Mouse (Mus musculus) lung, postnatal 14 days (tissue): Measurements from ENCODE around the gene Vamp9.

ENCODE experiments used
- DNase-seq: peaks from one replicate; pipeline ENCODE4 v3.0.0; 2021

Gene Vamp9

DNA sequence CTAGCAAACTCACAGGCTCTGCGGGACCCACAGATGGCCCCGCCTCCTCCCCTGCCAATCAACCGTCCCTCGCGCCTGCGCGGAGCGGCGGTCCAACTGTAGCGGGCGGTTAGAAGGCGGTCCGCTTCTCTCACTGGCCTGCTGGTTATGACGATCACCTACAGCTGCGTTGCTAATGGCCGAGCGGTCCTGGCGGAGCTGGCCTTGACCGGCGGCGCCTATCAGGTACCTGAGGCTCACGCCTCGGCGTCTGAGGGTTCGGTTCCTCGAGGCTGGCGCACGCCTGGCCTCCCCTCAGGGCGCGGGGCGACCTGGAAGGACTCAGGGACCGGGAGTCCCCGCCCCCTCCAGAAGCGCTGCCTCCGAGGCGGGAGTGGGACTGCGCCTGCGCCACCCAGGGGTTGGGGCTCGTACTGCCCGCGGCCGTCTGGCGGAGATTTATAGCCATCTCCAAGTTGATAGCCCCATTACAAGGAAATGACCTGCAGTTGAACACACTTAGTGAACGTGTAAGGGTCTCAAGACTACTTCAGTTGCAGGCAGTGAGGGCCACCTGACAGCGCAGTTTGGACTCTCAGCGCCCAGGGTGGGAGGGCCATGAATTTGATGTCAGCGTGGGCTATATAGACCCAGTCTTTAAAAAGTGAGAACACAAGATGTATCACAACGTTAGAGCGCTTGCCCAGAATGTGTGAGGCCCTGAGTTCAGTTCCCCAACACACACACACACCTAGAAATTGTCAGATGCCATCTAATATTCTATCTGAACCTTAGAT is at the start of gene Vamp9:
TSS of gene Vamp9 (plus strand) at position 74 of the 776 bp plus-strand sequence.
- DNase-seq: peak; percentile 97

DNA sequence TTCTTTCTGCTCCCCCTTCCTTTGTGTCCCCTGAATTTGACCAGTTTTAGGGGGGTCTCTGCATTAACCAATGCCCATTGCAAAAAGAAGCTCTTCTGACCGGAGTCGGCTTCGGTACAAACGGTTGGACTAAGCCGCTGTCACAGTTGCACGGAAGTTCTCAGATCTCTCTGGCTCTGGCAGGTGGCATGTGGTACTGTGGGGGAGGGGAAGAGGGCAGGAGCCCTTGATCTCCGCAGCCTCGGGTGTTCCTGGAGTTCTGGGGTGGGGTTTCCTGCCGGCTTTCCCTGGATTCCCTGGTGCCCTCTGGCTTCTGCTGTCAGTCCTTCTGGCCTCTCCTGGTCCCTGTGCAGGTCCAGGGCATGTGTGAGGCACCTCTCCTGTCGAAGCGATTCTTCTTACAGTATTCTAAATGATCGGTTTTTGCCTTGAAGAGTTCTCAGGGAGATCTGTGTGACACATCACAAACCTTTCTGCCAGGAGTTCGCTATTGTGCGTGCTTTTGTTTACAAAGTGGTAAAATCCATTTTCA is 48.9 kb upstream of the Vamp9 start:
- DNase-seq: no peak

DNA sequence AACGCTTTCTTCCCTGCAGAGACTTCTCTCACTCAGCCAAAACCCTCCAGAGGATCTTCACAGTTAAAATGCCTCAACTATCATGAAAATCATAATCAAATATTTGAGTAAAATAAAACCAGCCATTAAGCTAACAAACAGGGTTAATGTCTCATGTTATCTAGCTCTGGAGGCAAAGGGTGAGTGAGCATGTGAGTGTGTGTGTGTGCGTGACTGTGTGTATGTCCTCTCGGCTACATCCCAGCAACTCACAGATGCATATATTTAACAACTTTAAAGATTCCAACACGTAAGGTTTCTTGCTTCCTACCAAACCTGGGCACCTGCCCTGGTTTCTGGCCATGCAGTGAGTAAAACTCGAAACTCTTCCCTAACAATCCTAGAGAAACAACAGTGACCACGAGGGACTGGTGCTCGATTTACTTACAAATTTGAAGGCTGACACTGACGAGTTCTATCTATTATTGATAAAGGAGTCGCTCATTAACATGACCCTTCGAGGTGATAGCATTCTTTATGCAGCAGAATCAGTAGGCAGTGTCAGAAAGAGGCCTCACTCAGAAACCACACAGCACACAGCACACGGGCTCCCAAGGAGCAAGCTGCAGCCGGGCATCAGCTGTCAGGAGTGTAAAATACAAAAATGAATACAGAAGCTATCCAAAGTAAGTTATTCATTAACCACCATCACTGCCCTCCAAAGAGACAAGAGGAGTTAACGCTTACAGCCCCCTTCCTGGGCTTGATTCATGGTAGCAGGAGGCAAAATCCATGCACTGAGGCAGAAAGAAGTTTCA is 46.2 kb upstream of the Vamp9 start:
- no peak for DNase-seq

DNA sequence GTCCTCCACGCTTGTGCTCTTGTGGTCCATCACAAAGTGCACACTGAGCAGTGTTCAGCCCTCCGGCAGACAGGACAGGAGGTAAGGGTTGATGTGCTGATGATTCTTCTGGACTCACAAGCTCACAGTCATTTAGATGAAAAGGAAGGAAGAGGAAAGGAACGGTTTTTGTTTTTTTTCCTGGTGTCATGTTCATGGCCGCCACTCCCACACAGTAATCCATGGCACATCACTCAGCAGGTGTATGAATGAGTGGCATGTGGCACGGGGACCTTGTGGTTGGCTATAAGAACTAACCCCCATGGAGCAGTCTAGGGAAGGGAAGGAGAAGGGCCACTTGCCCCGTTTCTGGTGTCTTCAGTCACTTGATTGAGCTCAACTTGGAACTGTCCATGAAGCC is 44.2 kb upstream of the Vamp9 start:
- no peak for DNase-seq

DNA sequence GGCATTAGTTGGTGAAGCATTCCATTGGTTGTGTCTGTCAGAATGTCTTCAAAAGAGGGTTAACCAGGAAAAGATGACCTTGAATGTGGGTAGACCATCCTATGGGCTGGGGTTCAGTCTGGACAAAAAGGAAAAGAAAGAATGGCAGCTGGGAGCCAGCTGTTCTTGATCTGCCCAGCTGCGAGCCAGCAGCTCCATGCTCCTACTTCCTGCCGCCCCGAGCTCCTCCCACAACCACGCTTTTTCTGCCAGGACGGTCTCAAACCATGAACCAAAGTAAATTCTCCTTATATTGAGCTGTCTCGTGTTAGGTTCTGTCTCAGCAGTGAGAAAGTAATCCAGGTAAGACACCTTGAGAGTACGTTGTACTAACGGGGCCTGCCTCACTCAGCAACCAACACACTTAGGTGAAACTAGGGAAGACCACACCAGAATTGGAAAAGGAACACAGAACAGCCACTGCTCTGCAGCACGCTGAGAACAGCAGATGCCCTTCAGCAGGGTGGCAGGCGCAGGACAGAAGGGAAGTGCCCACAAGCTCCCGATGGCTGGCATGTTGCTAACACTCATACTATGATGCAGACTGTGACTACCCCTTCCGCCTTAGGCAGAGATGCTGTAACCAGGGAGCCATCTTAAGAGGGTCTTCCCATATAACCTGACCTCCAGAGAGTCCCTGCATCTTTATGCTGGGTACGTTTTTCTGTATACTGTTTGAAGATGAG is 42.2 kb upstream of the Vamp9 start:
- no peak for DNase-seq

DNA sequence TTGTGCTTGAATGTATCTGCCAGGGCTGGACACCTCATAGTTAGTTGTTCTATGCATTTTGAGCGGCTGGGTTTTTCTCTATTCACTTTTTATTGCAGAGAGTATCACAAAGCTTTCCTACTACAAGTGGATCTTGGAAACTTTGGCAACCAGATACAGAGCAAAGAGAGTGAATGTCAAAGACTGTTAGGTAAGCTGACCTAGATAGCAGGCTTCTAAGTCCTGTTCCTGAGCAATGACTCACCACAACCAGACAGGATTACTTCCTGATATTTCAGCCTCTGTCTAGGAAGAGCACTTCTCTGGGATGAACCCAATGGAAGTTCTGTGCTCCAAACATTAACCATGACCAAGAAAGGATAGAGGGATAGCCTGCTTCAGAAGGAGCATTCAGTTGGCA is 40.3 kb upstream of the Vamp9 start:
- DNase-seq: no peak

DNA sequence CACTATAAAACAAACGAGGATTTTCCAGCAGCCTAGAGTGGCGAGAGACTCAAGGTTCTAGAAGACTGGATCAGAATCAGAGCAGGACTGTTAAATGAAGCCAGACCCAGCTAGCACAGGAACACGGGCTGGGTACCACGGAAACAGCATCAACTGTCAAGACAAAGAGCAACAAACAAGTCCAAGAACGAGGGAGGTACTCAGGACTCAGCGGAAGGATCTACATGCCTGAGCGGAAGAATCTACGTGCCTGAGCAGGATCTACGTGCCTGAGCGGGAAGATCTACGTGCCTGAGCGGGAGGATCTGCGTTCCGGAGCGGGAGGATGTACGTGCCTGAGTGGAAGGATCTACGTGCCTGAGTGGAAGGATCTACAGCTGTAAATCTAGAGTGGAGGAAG is 37.8 kb upstream of the Vamp9 start:
- DNase-seq: no peak

DNA sequence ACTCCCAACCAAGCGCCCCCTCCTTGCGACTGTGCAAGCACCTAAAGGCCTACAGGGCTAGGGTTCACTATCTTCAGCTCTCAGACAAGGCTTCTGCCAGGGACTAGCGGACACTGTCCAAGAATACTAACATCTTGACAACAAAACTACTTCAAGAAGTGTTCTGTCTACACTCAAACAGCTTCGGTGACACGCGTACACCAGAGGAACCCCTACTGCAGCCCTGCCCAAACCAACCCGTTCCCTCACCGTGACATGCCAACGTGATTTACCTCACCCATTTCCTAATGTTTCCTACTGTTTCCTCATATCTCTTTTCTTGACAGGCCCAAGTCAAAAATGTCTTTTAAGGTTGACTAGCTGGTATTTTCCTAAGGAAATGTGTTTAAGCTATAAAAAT is 37.1 kb upstream of the Vamp9 start:
- DNase-seq: no peak

DNA sequence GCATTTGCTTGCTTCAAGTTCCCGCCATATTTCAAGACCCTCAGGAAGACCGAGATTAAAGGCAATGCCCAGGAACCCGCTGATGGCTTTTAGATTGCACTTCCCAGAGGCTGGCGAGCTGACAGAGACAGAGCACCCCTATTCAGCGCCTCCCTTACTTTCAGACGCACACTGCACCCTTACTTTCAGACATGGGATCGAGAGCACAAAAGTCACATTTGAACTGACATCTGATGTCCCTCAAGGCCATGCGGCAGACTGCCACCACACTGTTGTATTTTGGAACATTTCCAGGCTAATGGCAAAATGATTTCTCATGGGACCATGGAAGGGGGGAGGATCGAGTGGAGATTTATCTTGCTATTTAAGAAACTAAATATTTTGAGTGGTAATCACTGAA is 28.5 kb upstream of the Vamp9 start:
- no peak for DNase-seq

DNA sequence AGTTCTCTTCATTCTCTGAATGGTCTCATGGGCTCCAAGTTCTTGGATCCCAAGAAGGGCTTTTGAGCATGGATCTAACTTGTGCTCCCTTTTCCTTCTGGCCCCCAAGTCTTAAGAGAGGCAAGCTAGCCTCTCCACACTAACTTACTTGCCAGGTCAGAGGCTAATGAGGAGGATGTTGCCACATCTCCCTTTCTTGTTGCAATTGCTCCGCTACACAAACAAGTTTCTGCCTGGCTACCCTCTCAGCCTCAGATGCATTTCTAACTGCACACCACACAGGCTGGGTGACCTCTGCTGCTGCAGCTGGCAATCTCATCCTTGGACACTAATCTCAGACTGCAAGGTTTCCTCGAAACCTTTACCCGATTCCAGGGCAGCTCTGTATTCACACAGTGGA is 23.6 kb upstream of the Vamp9 start:
- no peak for DNase-seq

DNA sequence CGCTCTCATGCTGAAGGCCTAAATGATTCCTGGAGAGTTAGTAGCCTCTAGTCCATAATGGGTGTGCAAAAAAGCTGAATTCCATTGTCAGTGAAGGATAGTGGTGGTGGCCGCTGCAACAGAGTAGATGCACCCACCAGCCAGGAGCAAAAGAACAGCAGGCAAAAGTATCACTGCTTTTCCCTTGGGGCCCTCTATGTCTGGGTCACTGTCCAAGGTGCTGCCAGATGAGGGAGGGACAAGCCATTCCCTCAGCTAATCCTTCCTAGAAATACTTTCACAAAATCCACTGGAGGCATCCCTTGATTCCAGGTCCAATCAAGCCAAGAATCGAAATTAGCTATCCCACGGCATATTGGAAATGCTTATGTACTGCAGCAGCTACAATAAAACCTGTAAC is 22.0 kb upstream of the Vamp9 start:
- no peak for DNase-seq

DNA sequence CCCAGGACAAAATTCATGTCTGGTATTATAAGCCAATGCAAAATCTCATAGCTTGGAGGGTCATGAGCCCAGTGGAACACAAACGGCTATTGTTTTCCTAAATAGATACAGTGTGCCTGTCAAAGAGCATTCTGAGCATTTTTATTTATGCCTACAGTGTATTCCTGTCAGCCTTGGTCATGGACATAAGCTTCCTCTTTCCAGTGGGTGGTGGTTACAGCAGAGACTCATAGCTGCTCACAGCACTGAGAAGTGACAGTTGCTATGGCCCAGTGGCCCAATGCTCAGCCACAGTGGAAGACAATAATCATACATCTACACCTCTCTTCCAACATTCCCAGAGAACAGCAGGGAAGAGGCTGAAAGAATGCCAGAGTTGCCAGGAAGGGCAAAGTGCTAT is 18.9 kb upstream of the Vamp9 start:
- no peak for DNase-seq

DNA sequence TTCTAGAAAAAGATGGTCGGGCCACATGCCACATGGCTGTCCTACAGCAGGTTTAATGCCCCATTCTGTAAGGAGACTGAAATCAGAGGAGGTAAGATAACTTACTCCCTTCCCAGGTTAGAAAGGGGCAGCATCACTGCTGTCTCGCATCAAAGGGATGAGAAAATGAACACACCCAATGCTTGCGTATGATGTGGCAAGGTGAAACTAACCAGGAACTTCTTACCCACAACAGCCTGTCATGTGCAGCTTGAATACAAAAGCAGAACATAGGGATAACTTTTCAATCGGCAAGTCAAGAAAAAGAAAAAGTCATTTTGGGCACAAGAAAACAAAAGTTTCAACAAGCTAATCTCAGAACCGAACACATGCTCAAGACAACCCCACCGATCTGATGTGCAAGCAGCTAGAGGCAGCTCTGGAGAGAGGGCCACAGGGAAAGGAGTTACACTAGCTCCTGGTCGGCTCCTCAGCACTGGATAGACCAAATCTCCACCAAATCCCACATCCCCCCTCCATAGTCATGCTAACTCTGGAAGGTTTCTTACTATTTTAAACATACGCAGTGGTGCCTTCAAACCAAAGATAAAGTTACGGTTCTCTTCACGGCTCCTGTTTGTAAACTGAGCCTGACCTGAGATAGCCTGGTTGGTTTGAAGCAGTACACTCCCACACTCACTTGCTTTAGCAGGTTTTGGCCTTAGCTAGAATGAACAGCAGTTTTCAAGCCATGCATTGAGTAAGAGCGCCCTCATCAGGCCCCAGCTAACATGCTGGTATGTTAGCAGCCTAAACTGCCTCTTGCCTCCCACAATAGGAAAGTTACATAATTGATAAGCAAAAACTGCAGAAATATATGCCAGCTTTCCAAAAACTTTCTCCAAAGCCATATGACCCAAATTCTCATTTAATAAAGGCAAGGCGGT is 14.3 kb upstream of the Vamp9 start:
- peak; percentile 16 for DNase-seq

DNA sequence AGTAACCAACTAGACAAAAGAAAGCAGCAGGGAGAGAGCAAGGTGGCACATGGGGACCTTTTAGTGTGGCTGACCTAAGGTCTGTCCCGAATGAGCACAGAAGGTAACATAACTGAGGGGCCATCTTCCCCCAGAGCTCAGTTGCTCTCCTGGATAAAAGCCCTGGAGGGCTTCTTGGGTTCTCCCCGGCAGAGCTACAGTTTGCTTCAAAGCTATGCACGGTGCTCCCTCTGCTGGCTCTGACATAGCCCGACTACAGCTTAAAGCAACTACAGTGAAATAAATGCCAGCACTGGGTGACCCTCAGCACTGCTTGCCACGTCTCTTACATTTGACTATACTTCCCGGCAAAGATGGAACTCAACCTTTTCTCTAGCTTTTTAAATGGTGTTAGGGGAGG is 6.0 kb upstream of the Vamp9 start:
- DNase-seq: peak; percentile 63

DNA sequence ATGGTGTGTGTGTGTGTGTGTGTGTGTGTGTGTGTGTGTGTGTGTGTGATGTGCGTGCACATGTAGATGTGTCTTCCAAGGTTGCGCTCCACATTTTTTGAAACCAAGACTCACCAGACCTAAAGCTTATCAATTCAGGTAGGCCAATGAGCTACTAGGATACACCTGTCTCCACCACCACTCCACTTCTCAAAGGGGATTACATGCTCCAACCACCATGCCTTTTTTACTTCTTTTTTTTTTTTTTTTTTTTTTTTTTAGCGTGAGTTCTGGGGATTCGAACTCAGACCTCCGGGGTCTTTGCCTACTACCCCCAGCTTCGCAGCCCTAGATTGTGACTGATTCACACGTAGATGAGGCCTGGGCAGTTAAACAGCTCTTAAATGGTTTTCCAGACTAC is 323 bp upstream of the Vamp9 start:
- DNase-seq: no peak

DNA sequence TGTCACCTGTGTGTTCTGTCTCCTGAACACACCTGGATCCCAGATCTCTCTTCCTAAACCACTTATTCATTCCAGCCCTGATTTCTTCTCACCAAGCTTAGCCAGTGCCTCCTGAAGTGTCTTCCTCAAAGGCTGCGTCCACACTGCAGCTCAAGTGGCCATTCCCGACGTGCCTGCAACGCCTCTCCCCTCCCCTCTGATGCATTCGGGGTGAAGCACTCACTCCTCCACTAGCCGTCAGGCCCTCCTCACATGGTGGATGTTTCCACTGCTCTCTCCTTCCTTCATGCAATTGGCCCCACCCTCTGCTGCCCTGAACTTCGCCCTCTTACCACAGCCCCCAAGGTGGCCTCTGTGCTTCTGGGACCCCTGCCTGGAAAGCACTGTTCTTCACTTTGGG is 9.4 kb downstream of the Vamp9 start:
- DNase-seq: no peak

DNA sequence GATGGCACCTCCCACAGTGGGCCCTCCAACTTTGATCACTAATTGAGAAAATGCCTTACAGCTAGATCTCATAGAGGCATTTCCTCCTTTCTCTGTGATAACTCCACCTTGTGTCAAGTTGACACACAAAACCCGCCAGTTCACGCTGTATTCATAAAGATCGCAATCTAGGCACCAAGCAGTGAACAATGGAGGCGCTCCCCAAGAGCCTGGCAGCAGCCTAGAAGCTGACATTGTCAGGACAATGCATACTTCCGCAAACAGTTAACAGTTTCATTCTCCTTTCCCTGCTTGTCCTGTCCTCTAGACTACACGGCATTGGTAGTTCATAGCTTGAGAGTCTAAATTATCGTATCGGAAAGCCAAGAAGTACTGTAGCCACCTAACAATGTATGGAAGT is 16.0 kb downstream of the Vamp9 start:
- no peak for DNase-seq

DNA sequence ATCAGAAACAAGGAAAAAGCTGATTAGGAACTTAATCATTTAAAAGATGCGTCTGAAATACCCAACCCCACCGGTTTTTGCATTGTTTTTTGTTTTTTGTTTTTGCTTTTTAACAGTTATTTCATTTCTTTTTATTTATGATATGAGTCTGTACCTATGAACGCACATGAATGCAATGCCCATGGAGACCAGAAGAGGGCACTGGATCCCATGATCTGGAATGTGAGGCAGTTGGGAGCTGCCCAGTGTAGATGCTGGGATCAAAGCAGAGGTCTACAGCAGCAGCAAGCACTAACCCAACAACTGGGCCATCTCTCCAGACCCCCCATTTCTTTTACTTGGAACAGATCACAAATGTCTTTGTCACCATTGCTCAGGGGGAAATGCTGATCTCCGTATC is 21.9 kb downstream of the Vamp9 start:
- peak; percentile 66 for DNase-seq

DNA sequence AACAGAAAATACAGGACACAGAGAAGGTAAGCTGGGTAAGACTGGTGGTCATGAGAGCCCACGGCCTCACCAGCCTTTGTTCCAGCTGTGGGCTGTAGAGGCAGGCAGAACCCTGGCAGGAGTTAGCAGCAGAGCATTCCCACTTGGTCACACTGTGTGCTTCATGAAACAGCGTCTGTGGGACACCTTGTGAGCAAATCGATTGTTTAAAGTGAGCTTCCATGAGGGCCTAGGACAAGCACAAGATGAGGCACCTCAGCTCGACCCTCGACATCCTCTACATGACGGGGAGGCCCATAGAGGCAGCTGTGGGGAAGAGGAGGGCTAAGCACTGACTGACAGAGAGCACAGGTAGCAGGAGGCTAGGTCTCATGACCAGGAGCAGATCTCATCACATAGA is 25.9 kb downstream of the Vamp9 start:
- no peak for DNase-seq

DNA sequence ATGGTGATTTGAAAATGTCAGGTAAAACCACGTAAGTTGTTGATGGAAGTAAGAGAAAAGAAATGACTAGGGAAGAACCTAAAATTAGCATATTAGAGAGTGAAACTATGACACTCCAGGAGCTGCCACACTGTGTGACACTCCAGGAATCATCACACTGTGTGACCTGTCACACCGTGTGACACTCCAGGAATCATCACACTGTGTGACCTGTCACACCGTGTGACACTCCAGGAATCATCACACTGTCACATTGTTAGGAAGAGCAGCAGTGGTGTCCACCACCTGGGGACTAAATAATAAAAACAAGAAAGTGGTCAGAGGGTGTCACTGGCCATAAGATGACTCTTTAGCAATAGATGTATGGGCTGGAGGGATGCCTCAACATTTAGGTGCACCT is 33.4 kb downstream of the Vamp9 start:
- DNase-seq: no peak

DNA sequence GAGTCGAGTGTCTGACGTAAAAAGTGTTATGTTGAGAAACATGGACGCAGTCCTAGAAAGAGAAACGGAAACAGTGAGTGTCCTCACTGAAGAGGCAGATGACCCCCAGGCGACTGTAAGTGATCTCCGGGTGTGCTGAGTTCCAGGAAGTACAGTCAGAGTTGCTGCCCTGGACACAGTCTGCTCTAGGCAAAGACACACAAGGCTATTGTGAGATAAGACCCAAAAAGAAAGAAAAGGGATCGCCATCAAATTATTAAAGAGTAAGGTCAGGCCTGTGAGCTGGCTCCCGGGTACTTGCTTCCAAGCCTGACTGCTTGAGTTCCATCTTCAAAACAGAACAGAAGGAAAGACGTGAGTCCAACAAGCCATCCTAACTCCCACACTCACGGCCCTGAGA is 35.2 kb downstream of the Vamp9 start:
- DNase-seq: no peak

DNA sequence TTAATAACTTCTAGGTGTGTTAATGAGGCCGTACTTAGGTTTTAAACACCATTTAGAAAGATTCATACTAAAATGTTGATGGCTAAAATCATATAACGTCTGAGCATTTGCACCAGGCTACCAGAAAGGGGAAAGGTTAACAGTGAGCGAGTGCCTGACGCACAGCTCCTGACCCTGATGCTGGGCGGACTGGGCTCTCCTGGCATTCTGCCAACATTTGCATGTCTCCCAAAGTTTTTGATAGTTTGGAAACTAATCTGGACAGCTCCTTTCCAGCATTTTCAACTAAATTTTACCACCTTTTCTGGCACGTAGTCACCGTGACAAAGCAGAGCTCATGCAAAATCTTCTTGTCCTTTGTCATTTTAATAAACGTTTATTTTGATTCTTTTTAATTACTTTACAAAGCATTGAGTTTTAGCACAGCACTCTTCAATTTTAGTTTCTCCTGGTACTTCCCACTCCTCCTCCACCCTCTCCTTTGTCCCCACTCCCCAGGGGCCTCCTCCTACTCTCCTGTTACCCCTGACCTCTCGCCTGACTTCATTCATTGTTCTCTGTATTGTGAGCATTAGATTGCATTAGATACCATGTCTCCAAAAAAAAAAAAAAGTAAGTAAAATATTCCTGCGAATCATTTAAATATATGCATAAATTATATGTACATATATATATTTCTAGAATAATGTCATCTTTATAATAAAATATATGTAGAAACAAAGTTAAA is 35.9 kb downstream of the Vamp9 start:
- DNase-seq: no peak
